Mouse (Mus musculus) spleen, adult 18-20 months (tissue): ENCODE results near the gene Scgb1b29.
"Not testable (repeated sequence)": the region's sequence is repeated elsewhere in the genome, so short reads cannot be mapped to it uniquely, and the experiment has no call there.

ENCODE experiments used
- DNase-seq, 2 experiments: peaks; one replicate each; pipeline ENCODE4 v3.0.0; 2022; ENCODE audit warnings: mixed read lengths in 2 of 2

The Scgb1b29 gene

DNA sequence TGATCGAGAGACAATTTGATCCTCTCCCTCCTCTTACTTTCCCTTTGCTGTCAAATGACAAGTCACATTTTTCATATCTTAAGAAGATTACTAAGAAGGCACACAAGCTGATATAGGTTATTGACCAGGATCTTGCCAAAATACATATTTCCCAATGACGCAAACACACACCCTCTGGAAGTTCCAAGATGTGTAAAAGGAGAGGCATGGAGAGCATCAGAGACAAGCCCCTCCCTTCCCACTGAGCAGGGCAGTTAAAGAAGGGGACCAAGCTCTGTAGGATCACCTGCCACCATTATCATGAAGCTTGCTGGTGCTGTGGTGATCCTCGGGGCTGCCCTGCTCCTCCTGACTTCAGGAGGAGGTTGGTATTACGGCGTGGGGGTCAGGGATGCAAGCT is at the start of gene Scgb1b29:
Scgb1b29 (plus strand) TSS at position 301 of the 400 bp plus-strand sequence.
- not testable (repeated sequence) for DNase-seq

DNA sequence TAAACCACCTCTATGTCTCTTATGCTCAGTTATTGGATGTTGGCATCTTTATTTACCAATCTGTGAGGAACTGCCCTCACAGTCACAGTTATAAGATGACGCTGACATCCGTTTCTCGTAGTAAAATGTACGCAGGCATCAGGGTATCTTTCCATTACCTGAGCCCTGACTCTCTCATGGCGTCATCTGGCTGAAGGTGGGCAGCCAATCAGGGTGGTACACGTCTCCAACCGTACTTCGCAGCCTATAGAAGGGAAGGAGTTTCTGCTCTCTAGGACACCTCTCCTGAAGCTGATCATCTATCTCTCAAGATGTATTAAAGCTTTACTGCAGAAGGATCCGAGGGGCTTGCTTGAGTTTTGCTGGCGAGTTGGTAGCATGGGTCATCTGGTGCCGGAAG is 12.7 kb upstream of the Scgb1b29 start:
- DNase-seq, result not testable (repeated sequence)
